Mouse (Mus musculus) small intestine, adult 2 months (tissue): ENCODE results near the gene Lims1.

Experiments used
- CTCF ChIP-seq: fragments of 200-500 bp; IDR thresholded peaks from 2 replicates; pipeline ENCODE4 v1.5.1; 2012; ENCODE audit warnings: low read depth, mild to moderate bottlenecking, control low read depth, inconsistent platforms, low read length, moderate library complexity, mixed read lengths; ENCODE audit not compliant: insufficient replicate concordance, insufficient read length; ENCODE audit errors: extremely low read depth
- POLR2A ChIP-seq: fragments of 200-500 bp; IDR thresholded peaks from 2 replicates; pipeline ENCODE4 v1.6.1; 2012; ENCODE audit warnings: low read depth, mild to moderate bottlenecking, control low read depth, inconsistent platforms, low read length, moderate library complexity

DNA sequence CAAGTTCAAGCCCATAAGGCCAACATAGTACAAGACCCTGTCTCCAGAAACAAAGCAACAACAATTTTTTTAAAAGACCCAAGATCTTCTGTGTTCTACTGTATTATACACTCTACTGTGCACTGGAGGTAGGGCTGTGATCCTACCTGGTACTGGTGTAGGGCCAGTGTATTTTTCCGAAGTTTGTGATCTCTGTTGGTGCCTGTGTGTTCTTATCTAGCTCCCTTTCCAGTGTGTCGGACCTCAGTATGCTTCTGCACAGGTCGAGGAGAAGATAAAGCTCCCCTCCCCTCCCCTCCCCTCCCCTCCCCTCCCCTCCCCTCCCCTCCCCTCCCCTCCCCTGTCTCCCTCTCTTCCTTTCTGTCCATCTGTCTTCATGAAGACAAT is 46.4 kb downstream of the Lims1 start:
- TF ChIP-seq CTCF (no peak), POLR2A (no peak)
